Mouse (Mus musculus): Measurements from ENCODE around the gene Smim22. TPM values are rescaled to one million over a fixed set of nuclear protein-coding genes. Genes with fewer than 3 reads are reported as not detected.

Gene Smim22
- polyA plus RNA-seq, 1 experiment from 2014 or later, result not detected

DNA sequence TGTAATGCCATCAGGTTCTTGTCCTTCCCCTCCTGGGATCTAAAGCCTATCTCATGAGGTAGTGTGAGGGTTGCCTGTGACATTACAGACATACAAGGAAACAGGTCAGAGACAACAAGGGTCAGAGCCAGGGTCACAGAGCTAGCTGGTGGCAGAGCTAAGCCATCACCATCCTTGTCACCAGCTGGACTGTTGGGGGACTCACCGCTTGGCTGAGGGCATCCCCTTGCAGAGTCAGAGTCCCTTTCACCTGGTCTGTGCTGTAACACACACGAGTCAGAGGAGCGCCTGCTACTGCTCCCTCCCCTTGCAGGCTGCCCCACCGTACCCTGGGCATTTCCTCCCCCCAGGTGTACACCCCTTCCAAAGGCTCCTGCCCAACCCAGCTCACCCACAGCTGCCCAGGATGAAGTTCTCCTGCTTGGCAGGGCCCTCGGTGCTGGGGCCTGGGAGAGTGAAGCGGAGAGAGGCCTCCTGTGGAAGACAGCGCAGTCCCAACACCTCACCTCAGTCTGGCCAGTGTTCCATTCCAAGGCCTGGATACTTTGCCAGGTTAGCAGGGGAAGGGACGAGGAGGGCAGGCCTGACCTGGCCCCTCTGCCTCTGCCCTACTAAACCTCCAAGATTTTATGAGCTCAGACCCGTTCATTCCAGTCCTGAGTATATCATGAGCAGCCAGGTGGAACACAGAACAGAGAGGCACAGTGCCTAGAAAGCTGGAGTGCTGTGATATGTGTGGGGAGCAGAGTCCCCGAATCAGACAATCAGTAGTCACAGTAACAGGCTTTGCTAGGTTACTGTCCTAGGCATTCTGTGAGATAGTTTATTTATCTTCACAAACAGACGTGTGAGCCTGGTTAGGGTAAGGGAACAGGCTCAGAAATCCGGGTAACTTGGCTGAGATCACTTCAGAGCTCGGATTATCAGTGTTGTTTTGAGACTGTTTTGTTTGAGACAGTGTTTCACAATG is 5.2 kb downstream of the Smim22 start:
- Histone ChIP-seq H3K36me3 (peaks cover 56% of the 10 kb centered on the region), H3K9ac (peak overlapping the region; percentile 71), H3K27me3 (no peaks in the 10 kb centered on the region), H3K4me2 (peak overlapping the region; percentile 59), H3K27ac (replicated peaks) (peak overlapping the region; percentile 80), H3K4me3 (peak overlapping the region; percentile 56), H3K4me1 (replicated peaks) (peaks cover 22% of the 10 kb centered on the region), H3K9me3 (no peaks in the 10 kb centered on the region)
- 54% methylated on average over 13 of the region's 13 CpGs for WGBS
- no peak for ATAC-seq (ENCODE audit: low read depth)

DNA sequence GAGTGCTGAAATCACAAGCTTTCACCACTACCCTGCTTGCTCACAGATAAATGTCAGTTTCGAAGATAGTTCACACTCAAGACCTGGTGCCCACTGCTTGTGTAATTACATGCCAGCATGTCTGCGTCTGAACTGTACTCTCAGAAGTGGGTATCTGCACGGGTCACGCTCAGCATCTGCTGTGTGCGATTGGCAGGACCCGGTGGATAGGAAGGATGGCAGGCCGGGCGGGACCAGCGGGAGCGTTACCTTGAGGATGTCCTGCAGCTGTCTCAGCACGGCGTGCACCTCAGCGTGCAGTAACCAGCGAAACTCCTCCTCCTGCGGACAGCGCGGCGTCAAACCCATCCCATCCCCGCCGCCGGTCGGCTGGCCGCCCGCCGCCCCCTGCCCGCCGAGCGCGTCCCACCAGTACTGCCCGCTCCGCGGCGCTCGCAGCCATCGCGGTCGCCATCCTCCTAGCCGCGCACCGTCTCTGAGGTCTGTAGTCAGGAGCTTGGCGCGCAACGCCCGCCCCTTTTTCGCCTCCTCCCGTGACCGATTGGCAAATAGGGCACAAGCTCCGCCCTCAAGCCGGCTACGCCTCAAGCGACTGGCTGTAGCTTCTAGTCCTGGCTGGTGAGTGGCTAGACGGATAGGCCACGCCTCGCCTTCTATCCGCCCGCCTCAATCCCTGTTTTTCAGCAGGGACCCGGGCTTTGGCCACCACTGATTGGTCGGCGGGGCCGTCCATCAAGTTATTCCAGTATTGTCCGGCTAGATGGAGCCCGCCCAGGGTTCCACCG is 6.2 kb downstream of the Smim22 start, which contains the start of gene Rogdi:
Gene Rogdi (minus strand): TSS at position 500 of the 785 bp plus-strand sequence.
- peak; percentile 99 for ATAC-seq (ENCODE audit: low read depth)
- Histone ChIP-seq H3K4me1 (replicated peaks) (peaks cover 22% of the 10 kb centered on the region), H3K9ac (peak within 1 kb of the TSS; percentile 71), H3K4me2 (peak within 1 kb of the TSS; percentile 59), H3K4me3 (peak within 1 kb of the TSS; percentile 56), H3K27me3 (no peaks in the 10 kb centered on the region), H3K36me3 (peaks cover 66% of the 10 kb centered on the region), H3K27ac (replicated peaks) (peak within 1 kb of the TSS; percentile 80), H3K9me3 (no peaks in the 10 kb centered on the region)
- WGBS, result under 1% methylated on average over 63 of the region's 63 CpGs

DNA sequence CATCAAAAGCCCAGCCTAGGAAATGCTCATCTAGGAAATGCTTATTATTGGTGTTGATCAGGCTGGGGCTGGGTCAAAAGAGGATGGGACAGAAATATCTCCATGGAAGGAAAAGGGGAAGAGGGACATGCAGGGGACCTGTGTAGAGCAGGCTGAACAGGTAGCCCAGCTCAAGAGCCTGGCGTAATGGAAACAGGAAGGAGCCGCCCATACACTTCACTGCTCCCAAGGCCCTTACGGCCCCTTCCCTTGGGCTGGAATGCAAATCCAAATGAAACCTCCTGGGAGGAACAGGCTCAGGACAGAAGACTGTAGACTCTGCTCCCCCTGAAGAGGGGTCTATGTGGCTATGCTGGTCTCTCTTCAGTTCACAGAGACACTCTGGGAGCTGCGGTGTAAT is 7.5 kb downstream of the Smim22 start:
- no peak for ATAC-seq (ENCODE audit: low read depth)
- Histone ChIP-seq H3K4me3 (no peak overlapping the region), H3K4me1 (replicated peaks) (peaks cover 22% of the 10 kb centered on the region), H3K36me3 (peaks cover 71% of the 10 kb centered on the region), H3K27me3 (no peaks in the 10 kb centered on the region), H3K9me3 (no peaks in the 10 kb centered on the region), H3K27ac (replicated peaks) (no peak overlapping the region), H3K9ac (no peak overlapping the region), H3K4me2 (no peak overlapping the region)
- WGBS, result 97% methylated on average over 4 of the region's 4 CpGs

DNA sequence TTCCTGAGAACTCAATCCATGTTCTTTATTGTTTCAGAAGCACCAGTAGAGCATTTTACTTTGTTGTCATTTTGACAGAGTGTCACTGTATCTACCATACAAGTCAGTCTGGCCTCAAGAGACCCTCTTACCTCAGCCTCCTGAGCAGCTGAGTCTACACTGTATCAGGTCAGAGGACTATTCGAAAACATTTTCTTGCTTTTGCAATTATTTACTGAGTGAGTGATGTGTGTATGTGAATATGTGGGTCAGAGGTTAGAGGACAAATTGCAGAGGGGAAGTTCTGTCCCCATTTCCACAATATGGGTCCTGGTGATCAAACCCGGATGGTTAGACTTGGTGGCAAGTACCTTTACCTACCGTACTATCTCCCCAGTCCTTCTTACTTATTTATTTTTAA is 16.9 kb downstream of the Smim22 start:
- no peak overlapping the region for H3K4me2 ChIP-seq
- H3K27ac ChIP-seq (replicated peaks), result no peak overlapping the region
- no peaks in the 10 kb centered on the region for H3K27me3 ChIP-seq
- ATAC-seq (ENCODE audit: low read depth), result no peak
- no peak overlapping the region for H3K9ac ChIP-seq
- no peaks in the 10 kb centered on the region for H3K9me3 ChIP-seq
- H3K4me1 ChIP-seq (replicated peaks), result no peaks in the 10 kb centered on the region
- peaks cover 99% of the 10 kb centered on the region for H3K36me3 ChIP-seq
- WGBS, result 92% methylated on average over 3 of the region's 3 CpGs
- no peak overlapping the region for H3K4me3 ChIP-seq

DNA sequence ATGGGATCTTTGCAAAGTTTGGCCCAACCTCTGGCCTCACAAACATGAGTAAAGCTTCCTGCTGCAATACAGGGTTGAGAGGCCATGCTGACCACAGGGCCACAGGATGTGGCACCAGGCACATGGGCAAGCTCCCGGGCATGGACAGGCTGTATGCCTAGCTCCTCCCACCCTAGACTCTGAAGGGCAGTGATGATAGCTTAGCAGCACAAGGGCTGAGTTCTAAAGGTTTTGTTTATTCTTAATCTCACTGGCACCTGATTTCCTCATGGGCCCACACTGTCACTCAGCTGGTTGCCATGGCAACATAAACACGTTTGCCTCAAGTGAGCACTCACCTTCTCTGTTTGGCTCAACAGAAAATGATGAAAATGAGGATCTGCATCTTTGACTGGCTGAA is 22.8 kb downstream of the Smim22 start:
- Histone ChIP-seq H3K4me2 (no peak overlapping the region), H3K27me3 (no peaks in the 10 kb centered on the region), H3K36me3 (peaks cover 99% of the 10 kb centered on the region), H3K4me1 (replicated peaks) (no peaks in the 10 kb centered on the region), H3K9ac (no peak overlapping the region), H3K9me3 (no peaks in the 10 kb centered on the region), H3K27ac (replicated peaks) (no peak overlapping the region), H3K4me3 (no peak overlapping the region)
- WGBS, result 68% methylated on average over 2 of the region's 2 CpGs
- no peak for ATAC-seq (ENCODE audit: low read depth)

DNA sequence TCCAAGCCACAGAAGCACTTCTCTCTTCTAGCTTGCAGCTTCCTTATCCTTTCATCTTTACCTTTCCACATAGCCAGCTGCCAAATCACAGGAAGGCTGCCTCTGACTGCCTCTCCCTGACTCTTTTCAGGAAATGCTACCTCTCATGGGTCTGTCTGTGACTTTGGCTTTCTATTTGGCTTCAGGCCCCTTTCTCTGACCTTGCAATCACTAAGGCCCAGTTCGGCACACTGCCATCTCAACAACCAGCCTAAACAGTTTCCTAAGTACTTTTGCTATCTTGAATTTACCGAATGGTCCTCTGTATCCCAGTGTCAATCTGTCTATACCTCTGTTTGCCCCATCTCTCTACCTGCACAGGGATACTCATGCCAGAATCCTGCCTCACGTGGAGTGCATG is 28.5 kb downstream of the Smim22 start:
- Histone ChIP-seq H3K27me3 (no peaks in the 10 kb centered on the region), H3K9ac (no peak overlapping the region), H3K4me1 (replicated peaks) (no peaks in the 10 kb centered on the region), H3K4me3 (no peak overlapping the region), H3K27ac (replicated peaks) (no peak overlapping the region), H3K4me2 (no peak overlapping the region), H3K36me3 (peaks cover 97% of the 10 kb centered on the region), H3K9me3 (no peaks in the 10 kb centered on the region)
- WGBS, result 97% methylated on average over 3 of the region's 3 CpGs
- no peak for ATAC-seq (ENCODE audit: low read depth)

DNA sequence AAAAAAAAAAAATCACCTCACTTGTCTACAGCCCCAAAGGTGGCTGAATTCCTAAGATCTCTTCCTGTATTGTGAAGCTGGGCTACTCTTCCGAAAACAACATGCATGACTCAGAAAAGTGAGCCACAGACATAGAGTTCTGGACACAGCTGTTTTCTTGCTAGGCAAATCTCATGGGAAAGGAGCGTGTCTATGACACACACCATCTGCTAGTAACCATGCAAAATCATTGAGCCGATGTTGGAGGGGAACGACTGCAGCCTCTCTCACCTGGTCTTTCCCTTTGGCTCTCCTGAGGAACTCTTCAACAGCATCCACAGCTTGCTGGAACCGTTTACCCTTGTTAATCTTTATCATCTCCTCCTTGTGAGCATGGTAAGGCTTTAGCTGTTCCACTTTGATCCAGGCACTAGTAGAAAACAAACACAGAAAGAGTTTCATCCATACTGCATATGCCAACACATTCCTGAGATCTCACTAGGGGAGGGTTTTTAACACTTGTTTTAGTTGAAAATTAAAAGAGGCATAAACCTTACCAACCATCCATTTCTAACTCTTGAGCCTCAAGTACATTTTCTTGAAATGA is 29.7 kb downstream of the Smim22 start:
- no peak for ATAC-seq (ENCODE audit: low read depth)
- Histone ChIP-seq H3K9me3 (no peaks in the 10 kb centered on the region), H3K9ac (no peak overlapping the region), H3K27ac (replicated peaks) (no peak overlapping the region), H3K4me1 (replicated peaks) (no peaks in the 10 kb centered on the region), H3K36me3 (peaks cover 97% of the 10 kb centered on the region), H3K4me3 (no peak overlapping the region), H3K4me2 (no peak overlapping the region), H3K27me3 (no peaks in the 10 kb centered on the region)
- 74% methylated on average over 5 of the region's 5 CpGs for WGBS

DNA sequence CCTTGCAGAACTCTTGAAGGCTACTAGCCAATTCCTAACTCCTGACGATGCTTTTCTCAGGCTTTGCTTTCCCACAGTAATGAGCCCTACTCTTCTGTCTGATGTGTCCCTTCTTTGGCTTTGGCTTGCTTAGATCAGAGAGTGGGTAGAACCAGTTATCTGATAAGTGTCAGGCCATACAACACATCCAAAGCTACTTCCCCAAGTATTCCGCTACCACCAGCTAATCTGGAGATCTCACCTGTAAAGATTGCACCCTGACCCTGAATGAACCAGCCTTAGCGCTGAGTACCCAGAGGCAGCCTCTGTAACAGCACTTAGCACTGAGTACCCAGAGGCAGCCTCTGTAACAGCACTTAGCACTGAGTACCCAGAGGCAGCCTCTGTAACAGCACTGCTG is 38.2 kb downstream of the Smim22 start:
- WGBS, result 93% methylated on average over 3 of the region's 3 CpGs
- no peak overlapping the region for H3K4me3 ChIP-seq
- no peak overlapping the region for H3K4me2 ChIP-seq
- peaks cover 70% of the 10 kb centered on the region for H3K36me3 ChIP-seq
- no peaks in the 10 kb centered on the region for H3K9me3 ChIP-seq
- H3K4me1 ChIP-seq (replicated peaks), result peaks cover 21% of the 10 kb centered on the region
- no peak overlapping the region for H3K9ac ChIP-seq
- ATAC-seq (ENCODE audit: low read depth), result no peak
- no peaks in the 10 kb centered on the region for H3K27me3 ChIP-seq
- no peak overlapping the region for H3K27ac ChIP-seq (replicated peaks)

DNA sequence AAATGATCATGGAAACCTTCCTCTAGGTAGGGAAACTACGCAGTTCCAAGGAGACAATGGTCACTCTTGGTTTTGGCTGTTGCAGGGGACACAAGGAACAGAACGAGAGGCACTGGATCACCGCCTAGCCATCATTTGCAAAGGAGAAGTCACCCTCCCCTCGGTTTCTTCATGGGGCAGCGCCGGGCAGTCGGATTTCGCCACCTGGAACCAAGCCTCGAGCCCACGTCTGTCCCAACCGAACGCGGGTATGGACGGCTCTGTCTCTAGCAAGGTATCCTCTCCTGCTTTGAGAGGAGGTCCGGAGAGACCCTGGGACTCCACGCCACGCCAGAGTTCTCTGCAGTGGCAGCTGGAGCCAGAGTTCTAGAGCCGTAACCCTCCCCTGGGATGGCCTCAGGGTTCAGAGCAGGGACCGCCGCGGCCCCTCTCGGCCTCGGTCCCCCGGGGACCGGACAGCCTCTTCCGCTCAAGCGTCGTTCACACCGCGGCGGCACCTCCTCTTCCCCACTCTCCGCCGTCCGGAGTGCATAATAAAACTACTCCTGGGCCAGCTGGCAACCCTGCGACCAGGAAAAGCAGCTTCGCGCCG is 42.2 kb downstream of the Smim22 start:
- Histone ChIP-seq H3K36me3 (peaks cover 41% of the 10 kb centered on the region), H3K4me2 (peak overlapping the region; percentile 98), H3K4me1 (replicated peaks) (peaks cover 43% of the 10 kb centered on the region), H3K27ac (replicated peaks) (peak overlapping the region; percentile 92), H3K9me3 (no peaks in the 10 kb centered on the region), H3K4me3 (peak overlapping the region; percentile 99), H3K27me3 (no peaks in the 10 kb centered on the region), H3K9ac (peak overlapping the region; percentile 95)
- ATAC-seq (ENCODE audit: low read depth), result peak; percentile 73
- under 1% methylated on average over 38 of the region's 38 CpGs for WGBS

DNA sequence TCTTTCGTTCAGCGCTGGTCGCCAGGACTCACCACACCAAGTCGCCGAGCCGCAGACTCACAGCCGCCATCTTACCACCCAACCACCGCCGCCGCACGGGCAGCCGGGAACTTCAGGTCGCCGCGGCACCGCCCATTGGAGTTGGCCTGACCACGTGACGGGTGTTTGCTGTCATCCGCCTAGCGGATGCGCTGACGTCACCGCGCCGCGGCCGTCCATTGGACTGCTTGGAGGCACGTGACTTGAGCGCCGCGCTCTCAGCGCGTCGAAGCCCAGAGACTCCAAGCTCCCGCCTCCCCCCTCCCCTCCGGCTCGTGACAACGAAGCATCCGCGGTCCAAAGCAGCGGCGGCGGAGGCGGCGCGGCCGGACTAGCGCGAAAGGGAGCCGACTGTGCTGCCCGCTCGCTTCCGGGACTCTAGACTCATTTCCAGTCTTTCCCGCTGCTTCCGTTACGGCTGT is 42.7 kb downstream of the Smim22 start, which contains the start of the genes Glyr1 and Ubn1:
Gene Glyr1 (minus strand): TSS at position 90 of the 461 bp plus-strand sequence.
Gene Ubn1 (plus strand): TSS at position 284 of the 461 bp plus-strand sequence.
- H3K27me3 ChIP-seq, result no peaks in the 10 kb centered on the region
- peak within 1 kb of the TSS; percentile 95 for H3K9ac ChIP-seq
- WGBS, result under 1% methylated on average over 54 of the region's 56 CpGs
- peak within 1 kb of the TSS; percentile 99 for H3K4me3 ChIP-seq
- H3K36me3 ChIP-seq, result peaks cover 37% of the 10 kb centered on the region
- peaks cover 43% of the 10 kb centered on the region for H3K4me1 ChIP-seq (replicated peaks)
- peak within 1 kb of the TSS; percentile 98 for H3K4me2 ChIP-seq
- H3K27ac ChIP-seq (replicated peaks), result peak within 1 kb of the TSS; percentile 97
- H3K9me3 ChIP-seq, result no peaks in the 10 kb centered on the region
- peak; percentile 100 for ATAC-seq (ENCODE audit: low read depth)

DNA sequence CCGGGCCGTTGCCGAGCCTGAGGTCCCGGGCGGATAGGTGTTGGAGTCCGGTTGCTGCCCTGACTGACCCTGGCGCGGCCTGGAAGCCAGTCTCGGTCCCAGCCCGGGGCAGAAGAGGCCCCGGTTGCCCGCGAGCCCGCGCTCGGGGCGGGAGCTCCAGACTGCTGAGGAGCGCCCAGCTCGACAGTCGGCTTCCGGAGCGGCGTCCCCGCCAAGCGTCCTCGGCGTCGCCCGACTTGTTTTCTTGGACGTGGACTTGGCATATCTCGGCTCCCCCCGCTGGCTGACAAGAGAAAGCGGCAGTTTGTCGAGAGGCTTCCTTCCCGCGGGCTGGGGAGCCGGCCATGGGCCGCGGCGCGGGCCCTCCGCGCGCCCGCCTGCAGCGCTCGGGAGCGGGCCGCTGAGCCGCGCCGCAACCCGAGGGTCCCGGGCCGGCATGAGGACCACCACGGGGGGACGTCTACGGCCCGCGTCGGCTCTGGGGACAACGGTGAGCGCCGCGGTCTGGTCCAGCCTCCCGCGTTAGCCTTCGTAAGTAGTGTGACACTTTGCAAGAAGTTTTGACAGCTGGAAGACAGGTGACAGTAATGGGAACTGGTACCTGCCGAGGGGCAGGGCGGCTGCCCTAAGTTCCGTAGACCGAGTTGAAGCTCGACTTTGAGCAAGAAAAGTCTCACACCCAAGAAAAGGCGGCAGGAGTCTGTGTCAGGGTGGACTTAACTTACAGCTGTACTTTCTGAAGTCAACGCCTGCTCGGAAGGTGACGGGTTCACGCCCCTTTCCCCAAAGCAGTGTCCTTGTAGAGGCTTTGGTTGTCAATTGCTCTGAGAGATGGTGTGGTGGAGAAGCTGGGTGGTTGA is 43.4 kb downstream of the Smim22 start:
- Histone ChIP-seq H3K9me3 (no peaks in the 10 kb centered on the region), H3K4me2 (peak overlapping the region; percentile 93), H3K27ac (replicated peaks) (peak overlapping the region; percentile 97), H3K4me3 (peak overlapping the region; percentile 99), H3K4me1 (replicated peaks) (peaks cover 43% of the 10 kb centered on the region), H3K27me3 (no peaks in the 10 kb centered on the region), H3K9ac (peak overlapping the region; percentile 88), H3K36me3 (peaks cover 36% of the 10 kb centered on the region)
- ATAC-seq (ENCODE audit: low read depth), result peak; percentile 81
- under 1% methylated on average over 78 of the region's 78 CpGs for WGBS

Measured in neural tube, embryonic 13.5 days (tissue).